Mouse (Mus musculus): ENCODE measurements at regions not wholly inside any gene's neighbourhood (a gene's known extent, or its start where the extent isn't known, plus 50 kb on each side); places are given as distances from the start of the nearest gene placed in this dataset.

GRCm38 (mm10) chr17:52191064-52191682 lies 358.1 kb upstream of the Satb1 start:
- DNase-seq = no peak

GRCm38 (mm10) chr17:52182706-52183105 lies 349.6 kb upstream of the Satb1 start:
- DNase-seq = no peak

GRCm38 (mm10) chr17:52177996-52178395 lies 344.9 kb upstream of the Satb1 start:
- no peak for DNase-seq

DNA sequence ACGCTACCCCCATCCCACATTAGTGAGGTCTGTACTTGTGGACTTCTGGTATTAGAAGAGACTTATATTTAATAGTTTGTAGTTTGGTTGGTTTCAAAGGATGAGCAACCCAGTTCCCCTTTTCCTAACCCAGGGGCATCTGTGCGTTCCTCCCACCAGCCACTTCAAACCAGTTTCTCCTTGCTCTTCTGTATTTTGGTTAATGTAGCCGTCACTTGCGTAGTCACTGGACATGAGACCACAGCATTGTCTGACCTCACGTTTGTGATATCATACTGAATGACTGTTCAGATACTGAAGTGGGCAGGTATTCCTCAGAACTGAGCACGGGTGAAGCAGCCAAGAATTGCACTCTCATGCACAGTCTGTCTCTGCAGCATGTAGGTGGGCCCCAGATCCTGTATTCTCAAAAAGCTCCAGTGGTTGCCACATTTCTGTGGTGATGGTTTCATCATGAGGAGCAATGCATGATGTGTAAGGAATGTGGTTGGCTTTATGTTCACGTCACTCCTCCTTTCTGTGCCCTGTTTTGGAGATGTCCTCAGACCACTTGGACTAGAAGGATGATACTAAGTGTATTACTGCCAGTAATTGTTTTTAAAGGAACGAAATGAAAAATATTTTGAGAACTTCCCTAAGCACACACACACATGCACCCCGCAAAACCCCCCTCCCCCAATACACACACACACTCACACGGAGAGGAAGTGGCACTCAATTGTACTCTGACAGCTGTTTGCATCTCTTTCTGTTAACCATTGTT lies 335.2 kb upstream of the Satb1 start:
- DNase-seq = no peak

DNA sequence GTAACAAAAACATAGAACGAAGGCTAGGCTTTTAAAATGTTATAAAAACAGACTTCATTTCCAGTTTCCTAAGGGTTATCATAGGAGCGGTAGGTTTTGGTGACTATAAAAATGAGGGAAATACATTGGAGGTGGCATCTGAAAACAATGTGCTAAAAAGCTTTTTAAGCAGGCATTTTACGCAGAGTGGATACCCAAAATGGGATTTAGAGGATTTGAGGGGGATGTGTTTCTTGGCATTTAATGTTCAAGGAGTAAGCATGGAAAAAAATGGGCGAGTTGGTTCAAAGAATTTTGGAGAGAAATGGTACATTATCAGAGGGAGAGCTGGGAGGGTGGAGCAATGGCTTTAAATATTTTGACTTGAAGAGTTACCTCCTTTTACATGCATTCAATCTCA lies 334.6 kb upstream of the Satb1 start:
- no peak for DNase-seq

DNA sequence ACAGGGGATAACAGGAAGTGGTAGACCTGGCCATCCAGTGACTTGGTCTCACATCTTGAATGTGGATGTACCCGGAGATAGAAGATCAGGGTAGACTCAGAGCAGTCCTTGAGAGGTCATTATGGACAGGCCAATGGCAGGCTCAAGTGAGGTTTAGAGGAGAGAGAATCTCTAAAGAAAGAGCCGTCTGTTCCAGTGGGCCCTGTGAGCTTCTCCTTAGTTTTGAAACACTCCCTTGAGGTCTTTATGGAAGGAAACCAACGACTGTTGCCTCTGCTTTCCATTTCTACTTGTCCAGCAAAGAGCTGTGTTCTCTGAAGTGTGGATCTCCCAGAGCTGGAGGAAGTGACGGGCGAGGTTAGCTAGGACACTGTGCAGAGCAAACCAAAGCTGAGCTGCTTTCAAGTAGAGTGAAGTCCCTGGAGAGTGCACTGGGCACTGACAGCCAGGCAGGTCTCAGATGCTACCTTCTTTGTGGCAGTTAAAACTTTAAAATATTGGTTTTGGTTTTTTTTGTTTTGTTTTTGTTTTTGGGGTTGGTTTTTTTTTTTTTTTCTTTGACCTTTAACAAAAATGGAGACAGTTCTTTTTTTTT lies 332.9 kb upstream of the Satb1 start:
- DNase-seq = no peak

GRCm38 (mm10) chr17:52162559-52163397 lies 329.7 kb upstream of the Satb1 start:
- peak; percentile 84 for DNase-seq

DNA sequence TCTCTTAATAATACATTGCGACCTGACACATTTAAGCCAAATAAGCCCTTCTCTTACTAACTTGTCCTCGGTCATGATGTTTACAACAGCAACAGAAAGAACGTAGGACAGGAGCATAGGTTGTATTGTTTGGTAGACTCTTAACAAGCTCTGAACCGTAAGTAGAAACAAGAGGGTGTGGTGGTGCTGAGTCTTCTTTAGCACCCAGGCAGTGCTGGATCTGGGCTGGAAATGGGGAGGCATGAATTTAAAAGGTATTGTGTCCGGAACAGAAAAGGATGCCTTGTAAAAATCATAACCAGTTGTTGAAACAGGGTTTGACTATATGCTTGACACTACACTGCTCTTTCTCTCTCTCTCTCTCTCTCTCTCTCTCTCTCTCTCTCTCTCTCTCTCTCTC lies 317.4 kb upstream of the Satb1 start:
- no peak for DNase-seq

DNA sequence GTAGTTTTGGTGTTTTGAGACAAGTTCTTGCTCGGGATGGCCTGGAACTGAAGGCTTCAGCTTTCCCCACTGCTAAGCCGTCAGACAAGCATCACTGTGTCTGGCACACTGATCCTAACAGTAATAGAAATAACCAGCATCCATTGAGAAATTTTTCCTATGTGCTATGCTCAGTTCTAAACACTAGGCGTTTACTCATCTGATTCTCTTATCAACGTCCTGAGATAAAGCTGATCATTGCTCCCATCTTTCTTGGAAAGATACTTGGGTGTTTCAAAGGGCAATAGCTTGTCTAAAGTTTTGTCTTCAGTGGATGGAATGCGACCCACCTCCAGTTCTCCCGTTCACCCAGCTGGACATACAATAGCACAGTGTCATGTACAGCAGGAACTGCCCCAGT lies 316.7 kb upstream of the Satb1 start:
- no peak for DNase-seq

GRCm38 (mm10) chr17:52149068-52149467 lies 316.0 kb upstream of the Satb1 start:
- no peak for DNase-seq

DNA sequence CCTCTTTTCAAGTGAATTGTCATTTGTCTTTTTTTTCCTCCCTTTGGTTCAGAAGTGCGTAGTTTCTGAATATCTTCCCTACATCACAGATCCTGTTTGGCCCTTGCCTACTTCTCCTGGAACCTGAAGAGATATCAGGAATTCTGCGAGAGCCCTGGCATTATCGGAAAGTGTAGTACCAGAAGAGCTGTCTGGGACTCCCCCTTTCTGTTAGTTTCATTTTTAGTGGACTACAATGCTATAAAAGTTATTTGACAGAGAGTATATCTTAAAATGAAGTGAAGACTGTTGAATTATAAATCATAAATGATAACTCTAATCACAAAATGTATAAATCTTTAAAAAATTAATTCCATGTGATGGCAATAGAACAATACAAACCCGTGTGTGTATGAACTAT lies 270.8 kb upstream of the Satb1 start:
- no peak for DNase-seq

GRCm38 (mm10) chr17:52085834-52086233 lies 252.7 kb upstream of the Satb1 start:
- DNase-seq = peak; percentile 43

GRCm38 (mm10) chr17:52084455-52084854 lies 251.4 kb upstream of the Satb1 start:
- DNase-seq = no peak

- peak; percentile 82 for DNase-seq
These were observed 246.2 kb upstream of the Satb1 start for GRCm38 (mm10) chr17:52079316-52079715.

GRCm38 (mm10) chr17:52078496-52078895 lies 245.4 kb upstream of the Satb1 start:
- peak; percentile 39 for DNase-seq

GRCm38 (mm10) chr17:52077951-52078350 lies 244.9 kb upstream of the Satb1 start:
- peak; percentile 53 for DNase-seq

DNA sequence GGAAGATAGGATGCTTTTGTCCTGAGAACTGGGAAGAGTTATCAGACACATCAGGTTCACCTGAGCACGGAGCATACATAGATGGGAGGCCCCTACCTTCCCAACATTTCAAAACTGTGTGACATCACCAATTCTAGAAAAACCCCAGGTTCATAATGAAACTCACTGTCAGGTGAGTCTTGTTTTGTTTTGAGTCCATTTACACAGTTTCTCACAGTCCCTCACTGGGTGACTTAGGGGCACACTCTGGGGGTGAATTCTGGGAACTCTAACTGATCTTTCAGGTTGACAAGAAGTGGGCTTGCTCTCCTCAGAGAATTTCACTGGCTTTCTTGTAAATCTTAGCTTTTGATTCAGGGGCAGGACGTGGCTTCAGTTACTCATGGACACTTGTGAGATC lies 243.7 kb upstream of the Satb1 start:
- DNase-seq = peak; percentile 35

DNA sequence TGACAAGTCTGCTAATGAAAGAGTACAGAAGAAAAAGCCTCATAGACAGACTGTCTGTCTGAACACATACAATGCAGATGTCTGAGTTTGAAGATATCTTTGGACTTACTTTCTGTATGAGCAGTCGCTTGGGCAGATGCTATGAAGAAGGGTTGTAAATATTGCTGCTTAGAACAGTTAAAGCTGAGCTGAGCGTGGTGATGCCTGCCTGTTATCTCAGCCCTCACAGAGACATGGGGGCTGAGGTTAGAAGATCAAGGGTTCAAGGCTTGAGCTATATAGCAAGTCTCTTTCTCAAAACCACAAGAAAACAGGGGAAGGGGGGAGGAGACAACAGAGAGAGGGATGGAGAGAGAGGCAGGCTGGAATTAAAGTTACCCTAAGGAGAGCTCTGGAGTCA lies 234.6 kb upstream of the Satb1 start:
- DNase-seq = no peak

- DNase-seq = no peak
These were observed 231.5 kb upstream of the Satb1 start for GRCm38 (mm10) chr17:52064618-52065017.

- DNase-seq = no peak
These were observed 230.0 kb upstream of the Satb1 start for GRCm38 (mm10) chr17:52063121-52063520.

GRCm38 (mm10) chr17:52062096-52062665 lies 229.1 kb upstream of the Satb1 start:
- no peak for DNase-seq

DNA sequence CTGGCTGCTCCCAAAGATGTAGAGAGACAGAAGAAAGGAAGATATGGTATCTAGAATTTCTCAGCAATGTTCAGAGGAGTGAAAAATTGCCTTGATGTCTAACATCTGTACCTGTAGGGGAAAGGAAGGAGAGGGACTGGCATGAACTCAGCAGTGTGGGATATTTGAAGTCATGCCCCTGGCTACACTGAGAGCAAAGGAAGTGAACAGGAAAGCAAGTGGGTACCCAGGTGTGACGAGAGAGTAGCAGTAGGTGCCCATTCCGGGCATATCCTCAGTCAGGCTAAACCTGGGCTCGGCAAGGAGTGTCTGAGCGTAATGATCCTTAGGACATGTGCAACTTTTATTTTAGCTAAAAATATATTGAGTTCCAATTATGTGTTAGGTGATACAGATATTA lies 203.4 kb upstream of the Satb1 start:
- DNase-seq = peak; percentile 57

DNA sequence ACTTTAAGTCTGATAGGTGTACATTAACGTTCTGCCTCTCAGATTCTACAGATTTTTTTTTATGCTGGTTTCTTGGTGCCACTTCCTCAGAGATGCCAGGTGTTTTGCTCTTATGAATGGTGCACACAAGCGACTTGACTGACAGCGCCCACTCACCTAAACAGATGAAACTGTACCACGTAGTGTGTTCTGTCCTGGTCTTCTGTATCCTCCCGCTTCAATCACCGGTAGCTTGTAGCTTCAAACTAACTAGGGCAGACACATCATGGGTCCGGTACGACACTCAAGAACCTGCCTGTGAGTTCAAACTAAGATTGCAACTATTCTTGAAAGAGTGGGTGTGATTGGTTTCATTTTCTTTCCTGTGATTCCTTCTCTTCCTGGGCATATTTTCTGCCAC lies 198.0 kb upstream of the Satb1 start:
- peak; percentile 71 for DNase-seq
